Mouse (Mus musculus): ENCODE measurements around the gene Ccz1.

Ccz1 gene

DNA sequence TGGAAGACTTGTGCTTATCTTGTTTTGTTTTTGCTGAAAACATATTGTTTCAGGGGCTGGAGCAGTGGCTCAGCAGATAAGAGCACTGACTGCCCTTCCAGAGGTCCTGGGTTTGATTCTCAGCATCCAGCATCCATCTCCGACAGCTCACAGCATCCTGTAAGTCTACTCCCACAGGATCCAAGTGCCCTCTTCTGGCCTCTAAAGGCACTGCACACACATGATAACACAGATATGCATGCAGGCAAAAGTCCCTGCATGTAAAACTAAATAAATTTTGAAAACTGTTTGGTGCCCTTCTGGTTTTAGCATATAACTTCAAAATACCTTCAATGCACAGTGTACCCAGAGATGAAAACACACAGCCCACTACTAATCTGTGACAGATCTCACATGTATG is 15.3 kb downstream of the Ccz1 start:
- in situ Hi-C loops (cut with MboI; ENCODE audit: low sequenced_read_pairs) = no loop called here

DNA sequence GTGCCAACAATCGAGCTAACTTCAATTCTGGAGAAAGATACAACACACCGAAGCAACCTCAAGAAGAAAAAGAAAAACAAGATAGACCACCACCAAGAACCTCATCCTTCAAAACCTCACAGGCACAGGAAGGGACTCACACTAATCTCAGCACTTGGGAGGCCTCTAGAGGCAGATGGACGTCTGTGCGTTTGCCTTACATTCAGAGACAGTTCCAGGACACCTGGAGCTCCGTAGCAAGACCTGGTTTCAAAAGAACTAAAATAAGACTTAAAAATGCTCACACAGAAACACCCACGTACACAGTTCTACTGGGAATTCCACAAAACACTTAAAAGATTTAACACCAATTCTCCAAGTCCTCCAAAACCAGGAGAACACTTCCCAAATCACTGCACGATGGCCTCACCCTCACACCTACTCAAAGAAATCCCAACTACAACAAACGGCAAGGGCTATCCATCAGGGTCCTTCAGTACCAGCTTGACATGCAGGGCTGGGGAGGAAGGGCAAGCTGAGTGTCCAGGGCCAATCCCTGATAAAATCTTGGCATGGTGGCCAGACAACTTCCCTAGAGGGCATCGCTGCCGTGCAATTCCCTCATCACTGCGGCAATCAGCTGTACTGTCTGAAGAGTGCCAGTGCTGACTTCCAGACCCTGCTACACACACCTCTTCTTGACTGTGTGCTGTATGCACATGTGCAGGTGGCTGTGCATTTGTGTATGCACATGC is 19.9 kb downstream of the Ccz1 start:
- in situ Hi-C loops (cut with MboI; ENCODE audit: low sequenced_read_pairs) = no loop called here

- in situ Hi-C loops (cut with MboI; ENCODE audit: low sequenced_read_pairs) = no loop called here
Observed at GRCm38 (mm10) chr5:143993849-143994248, 20.8 kb downstream of the Ccz1 start.

DNA sequence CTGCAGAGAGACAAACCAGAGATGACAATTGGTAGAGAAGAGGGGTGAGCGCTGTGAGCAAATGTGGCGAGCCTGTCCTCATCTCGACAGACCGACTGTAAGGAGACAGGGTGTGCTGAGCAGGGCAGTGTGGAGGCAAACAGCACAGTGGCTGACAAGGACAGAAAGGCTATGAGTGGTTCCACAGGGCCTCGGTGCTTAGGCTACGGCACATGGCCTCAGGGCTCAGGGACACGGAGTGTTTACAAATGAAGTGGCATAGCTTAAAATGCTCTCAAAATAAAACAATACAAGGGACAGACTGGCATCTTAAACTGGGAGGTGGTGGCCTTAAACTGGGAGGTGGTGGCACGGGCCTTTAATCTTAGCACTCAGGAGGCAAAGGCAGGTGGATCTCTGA is 21.4 kb downstream of the Ccz1 start:
- in situ Hi-C loops (cut with MboI; ENCODE audit: low sequenced_read_pairs) = no loop called here

- in situ Hi-C loops (cut with MboI; ENCODE audit: low sequenced_read_pairs) = no loop called here
Observed at GRCm38 (mm10) chr5:143992661-143993060, 22.0 kb downstream of the Ccz1 start.

- in situ Hi-C loops (cut with MboI; ENCODE audit: low sequenced_read_pairs) = no loop called here
Observed at GRCm38 (mm10) chr5:143990086-143990485, 24.6 kb downstream of the Ccz1 start.

- in situ Hi-C loops (cut with MboI; ENCODE audit: low sequenced_read_pairs) = no loop called here
Observed at GRCm38 (mm10) chr5:143989046-143989445, 25.6 kb downstream of the Ccz1 start.

DNA sequence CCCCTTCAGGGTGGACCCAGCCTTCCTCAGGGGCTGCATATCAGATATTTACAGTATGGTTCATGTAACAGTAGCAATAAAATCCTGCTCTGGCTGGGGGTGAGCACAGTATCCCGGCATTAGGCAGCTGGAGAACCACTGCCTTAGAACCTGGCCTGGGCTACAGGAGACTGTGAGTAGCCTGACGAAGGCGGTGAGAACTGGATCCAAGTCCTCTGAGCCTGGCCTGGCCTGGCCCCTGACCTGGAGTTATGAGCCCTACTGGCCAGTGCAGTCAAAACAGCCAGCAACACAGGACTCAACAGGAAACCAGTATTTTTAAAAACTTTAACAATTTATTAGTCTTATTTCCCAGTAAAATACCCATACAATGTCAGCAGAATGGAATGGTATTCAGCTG is 27.1 kb downstream of the Ccz1 start:
- in situ Hi-C loops (cut with MboI; ENCODE audit: low sequenced_read_pairs) = no loop called here

GRCm38 (mm10) chr5:143985381-143985780 is 29.3 kb downstream of the Ccz1 start:
- in situ Hi-C loops (cut with MboI; ENCODE audit: low sequenced_read_pairs) = no loop called here

DNA sequence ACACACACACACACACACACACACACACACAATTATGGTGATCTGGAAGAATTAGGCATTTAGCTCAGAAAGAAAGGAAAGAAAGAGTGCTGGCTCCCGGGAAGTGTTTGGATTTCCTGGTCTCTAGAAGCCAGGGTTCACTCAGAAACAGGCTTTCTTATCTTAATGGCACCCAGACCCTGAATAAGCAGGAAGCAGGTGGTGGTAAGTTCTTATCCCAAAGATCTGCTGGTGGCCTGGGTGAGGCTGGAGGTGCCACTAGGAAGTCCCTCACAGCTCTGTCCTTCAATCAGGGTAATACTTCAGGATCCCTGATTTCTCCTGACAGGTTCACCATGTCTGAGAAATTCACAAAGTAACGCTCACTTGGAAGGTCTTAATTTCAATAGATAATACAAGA is 32.3 kb downstream of the Ccz1 start:
- in situ Hi-C loops (cut with MboI; ENCODE audit: low sequenced_read_pairs) = no loop called here

GRCm38 (mm10) chr5:143980858-143981257 is 33.8 kb downstream of the Ccz1 start:
- in situ Hi-C loops (cut with MboI; ENCODE audit: low sequenced_read_pairs) = no loop called here

DNA sequence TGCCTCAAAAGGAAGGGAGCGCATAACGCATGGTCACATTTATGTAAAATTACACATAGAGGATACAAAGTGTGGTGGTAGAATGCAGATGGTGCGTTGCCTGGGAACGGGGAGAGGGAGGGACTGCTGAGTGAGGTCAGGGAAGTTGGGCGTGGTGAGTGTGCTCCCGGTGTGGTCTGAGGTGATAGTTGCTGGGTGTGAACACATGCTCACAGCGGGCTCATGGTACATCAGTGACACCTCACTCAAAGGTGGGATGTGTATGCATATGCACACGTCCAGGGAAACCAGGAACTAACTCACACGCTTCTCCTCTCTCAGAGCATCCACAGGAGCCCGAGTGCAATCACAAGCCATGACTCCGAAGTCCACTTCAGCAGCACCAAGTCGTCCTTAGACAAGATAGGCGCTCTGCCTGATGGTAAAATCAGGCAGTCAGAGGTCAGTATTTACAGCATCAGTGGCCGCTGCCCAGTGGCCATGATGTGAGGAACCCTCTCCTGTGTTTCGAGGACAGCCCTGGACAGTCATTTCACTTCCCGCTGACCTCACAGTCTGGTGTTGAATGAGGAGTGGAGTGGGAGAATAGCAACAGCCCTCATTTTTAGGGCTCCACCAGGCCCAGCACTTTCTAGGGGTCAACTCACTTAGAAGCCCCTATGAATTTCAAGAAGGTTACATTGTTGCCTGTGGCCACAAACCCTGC is 37.8 kb downstream of the Ccz1 start:
- in situ Hi-C loops (cut with MboI; ENCODE audit: low sequenced_read_pairs) = no loop called here

DNA sequence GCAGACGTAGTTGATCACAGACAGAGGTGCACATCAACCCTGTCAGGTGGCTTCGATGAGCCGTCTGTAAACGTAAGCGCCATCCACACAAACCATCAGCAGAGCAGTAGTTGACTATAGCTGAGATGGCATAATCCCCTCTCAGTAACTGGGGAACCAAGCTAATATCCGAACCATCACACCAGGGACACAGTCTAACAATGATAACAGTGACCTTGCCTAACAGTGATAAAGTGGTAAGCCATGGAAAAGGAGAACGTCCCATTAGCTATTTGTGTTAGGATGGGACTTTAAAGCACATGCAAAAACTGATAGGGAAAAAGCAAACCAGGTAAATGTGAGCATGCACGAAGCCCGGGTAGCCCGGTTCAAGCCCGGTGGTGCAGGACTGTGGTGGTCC is 38.4 kb downstream of the Ccz1 start:
- in situ Hi-C loops (cut with MboI; ENCODE audit: low sequenced_read_pairs) = no loop called here

GRCm38 (mm10) chr5:143975631-143975933 is 39.1 kb downstream of the Ccz1 start:
- in situ Hi-C loops (cut with MboI; ENCODE audit: low sequenced_read_pairs) = no loop called here

GRCm38 (mm10) chr5:143974931-143975630 is 39.6 kb downstream of the Ccz1 start:
- in situ Hi-C loops (cut with MboI; ENCODE audit: low sequenced_read_pairs) = no loop called here

GRCm38 (mm10) chr5:143972628-143973027 is 42.0 kb downstream of the Ccz1 start:
- in situ Hi-C loops (cut with MboI; ENCODE audit: low sequenced_read_pairs) = no loop called here

DNA sequence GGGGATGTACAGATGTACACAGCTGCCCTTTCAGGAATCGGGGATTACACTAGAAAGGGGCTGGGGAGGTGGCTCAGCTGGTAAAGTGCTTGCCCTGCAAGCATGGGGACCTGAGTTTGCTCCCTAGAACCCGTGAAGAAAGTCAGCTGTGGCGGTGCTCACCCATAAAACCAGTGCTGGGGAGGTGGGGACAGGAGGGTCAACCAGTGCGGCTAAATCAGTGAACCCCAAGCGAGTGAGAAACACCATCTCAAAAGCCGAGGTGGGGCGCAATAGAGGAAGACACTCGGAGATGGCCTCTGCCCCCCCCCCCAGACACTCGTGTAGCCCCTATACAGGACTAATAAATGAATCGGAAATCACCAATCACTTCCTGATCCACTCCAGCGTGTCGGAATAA is 48.0 kb downstream of the Ccz1 start:
- in situ Hi-C loops (cut with MboI; ENCODE audit: low sequenced_read_pairs) = no loop called here

DNA sequence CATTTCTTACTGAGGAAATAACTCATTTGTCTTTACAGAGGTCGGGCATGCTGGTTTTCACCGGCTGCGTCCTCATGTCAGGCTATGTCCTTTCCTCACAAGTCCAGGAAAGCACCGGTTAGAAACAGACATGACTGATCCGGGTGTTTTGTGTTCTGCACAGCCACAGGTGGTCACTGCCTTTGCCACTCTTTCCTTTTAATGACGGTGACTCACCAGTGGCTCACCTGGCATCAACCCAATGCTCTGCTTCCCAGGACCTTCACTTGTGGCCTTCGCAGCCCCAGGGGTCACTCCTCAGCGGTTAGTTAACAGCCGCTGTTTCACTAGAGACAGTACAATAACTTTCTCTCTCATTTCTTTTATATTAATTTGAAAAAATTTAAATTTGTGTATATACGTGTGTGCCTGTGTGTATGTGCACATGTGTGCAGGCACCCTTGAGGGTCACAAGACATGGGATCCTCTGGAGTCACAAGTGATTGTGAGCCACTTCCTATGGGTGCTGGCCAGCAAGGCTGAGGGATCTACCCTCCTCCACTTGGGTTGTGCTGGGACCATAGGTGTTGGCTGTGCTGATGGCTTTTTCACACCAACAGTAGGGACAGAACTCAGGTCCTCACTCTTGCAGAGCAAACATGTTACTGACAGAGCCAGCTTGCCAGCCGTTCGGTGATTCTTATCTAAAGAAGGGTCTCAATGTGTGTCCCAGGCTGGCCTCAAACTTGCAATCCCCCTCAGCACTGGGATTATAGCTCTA is 48.9 kb downstream of the Ccz1 start:
- in situ Hi-C loops (cut with MboI; ENCODE audit: low sequenced_read_pairs) = no loop called here

GRCm38 (mm10) chr5:143961176-143961575 is 53.5 kb downstream of the Ccz1 start:
- in situ Hi-C loops (cut with MboI; ENCODE audit: low sequenced_read_pairs) = no loop called here

DNA sequence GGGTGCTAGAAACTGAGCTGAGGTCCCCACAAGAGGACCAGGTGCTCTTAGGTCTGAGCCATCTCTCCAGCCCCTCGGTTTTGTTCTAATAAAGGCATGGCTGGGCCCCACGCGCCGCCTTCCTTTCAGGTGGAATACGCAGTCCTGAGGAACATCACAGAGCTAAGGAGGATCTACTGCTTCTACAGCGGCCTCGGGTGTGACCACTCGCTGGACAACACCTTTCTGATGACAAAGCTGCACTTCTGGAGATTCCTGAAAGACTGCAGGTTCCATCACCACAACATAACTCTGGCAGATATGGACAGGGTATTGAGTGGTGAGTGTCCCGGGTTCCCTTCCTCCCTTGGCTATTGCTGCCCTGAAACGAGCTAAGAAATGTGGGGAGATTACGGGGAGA is 55.1 kb downstream of the Ccz1 start:
- in situ Hi-C loops (cut with MboI; ENCODE audit: low sequenced_read_pairs) = no loop called here

GRCm38 (mm10) chr5:143957101-143957500 is 57.6 kb downstream of the Ccz1 start:
- in situ Hi-C loops (cut with MboI; ENCODE audit: low sequenced_read_pairs) = no loop called here
